Mouse (Mus musculus) heart, postnatal 0 days (tissue): ENCODE measurements around the gene Mbd4. TPM values are rescaled to one million over a fixed set of nuclear protein-coding genes. Genes with fewer than 3 reads are reported as not detected.

Experiments
- ATAC-seq: fragments of 200-750 bp; cut with Nextera tagmentation; 2 replicates; pipeline ENCODE4 v1.8.0; 2017; ENCODE audit warnings: low read depth, moderate number of reproducible peaks, moderate library complexity; ENCODE audit not compliant: insufficient read depth
- DNase-seq: peaks from one replicate; pipeline ENCODE4 v3.0.0-alpha.2; 2016; ENCODE audit warnings: low spot score
- H3K27ac ChIP-seq: fragments of 300-500 bp; sonication (generic); 2 replicates; pipeline ENCODE4 v1.5.1; 2014; ENCODE audit warnings: low read depth, mild to moderate bottlenecking
- H3K27me3 ChIP-seq: fragments of 300-500 bp; sonication (generic); 2 replicates; pipeline ENCODE4 v1.6.1; 2014; ENCODE audit warnings: low read length, mixed read lengths; ENCODE audit not compliant: control insufficient read depth, insufficient read depth
- H3K36me3 ChIP-seq: fragments of 300-500 bp; sonication (generic); replicated peaks from 2 replicates; pipeline ENCODE4 v1.6.1; 2014; ENCODE audit warnings: low read length, mixed read lengths; ENCODE audit not compliant: control insufficient read depth, insufficient read depth
- H3K4me1 ChIP-seq: fragments of 300-500 bp; sonication (generic); 2 replicates; pipeline ENCODE4 v1.6.1; 2014; ENCODE audit warnings: antibody characterized with exemption; ENCODE audit not compliant: control insufficient read depth, insufficient read depth
- H3K4me2 ChIP-seq: fragments of 300-500 bp; sonication (generic); 2 replicates; pipeline ENCODE4 v1.6.1; 2014; ENCODE audit warnings: low read depth, mild to moderate bottlenecking, low read length, moderate library complexity
- H3K4me3 ChIP-seq: fragments of 300-500 bp; sonication (generic); 2 replicates; pipeline ENCODE4 v1.5.1; 2014; ENCODE audit warnings: low read depth, low read length
- H3K9ac ChIP-seq: fragments of 300-500 bp; sonication (generic); replicated peaks from 2 replicates; pipeline ENCODE4 v1.6.1; 2014; ENCODE audit warnings: low read depth, low read length, mixed read lengths
- H3K9me3 ChIP-seq: fragments of 300-500 bp; sonication (generic); replicated peaks from 2 replicates; pipeline ENCODE4 v1.6.1; 2016; ENCODE audit warnings: low read length; ENCODE audit not compliant: control insufficient read depth
- CTCF ChIP-seq: IDR thresholded peaks from 2 replicates; pipeline ENCODE4 v1.5.1; 2016; ENCODE audit warnings: antibody characterized with exemption, control low read depth, low read depth
- EP300 ChIP-seq: IDR thresholded peaks from 2 replicates; pipeline ENCODE4 v1.6.1; 2016; ENCODE audit warnings: antibody characterized with exemption, low read depth
- WGBS: fragments of 180-500 bp; shearing (Covaris S2); extraction: QIAGEN DNeasy Blood & Tissue Kit; methylation state at CpG from one replicate; pipeline ENCODE4 v1.1.7; 2014; 5-methylcytosine and 5-hydroxymethylcytosine counted together
- polyA plus RNA-seq: library from polyadenylated mRNA; unstranded; fragments of >200 nt; fragmentation: Nextera tagmentation; extraction: Ambion mirVana; gene quantifications from 2 replicates; pipeline ENCODE4 v1.2.1, GENCODE M21; 2015
- total RNA-seq: library from RNA; depleted of rRNA; stranded (reverse); fragments of >200 nt; gene quantifications from 2 replicates; pipeline ENCODE4 v1.2.3, GENCODE M21; 2014; ENCODE audit warnings: low replicate concordance

Gene Mbd4
- total and polyA plus RNA-seq, 2 experiments from 2014 or later: 1.5 to 3.4 TPM

- Histone ChIP-seq H3K27ac (0 out of 2 replicates have a peak overlapping the region, but pooled peaks have one; percentile 30), H3K36me3 (peaks cover 40% of the 10 kb centered on the region), H3K27me3 (no peaks in the 10 kb centered on the region), H3K4me1 (peaks cover 7% of the 10 kb centered on the region; the same call in 1 of the 2 replicates), H3K4me2 (no peak overlapping the region), H3K4me3 (no peak overlapping the region), H3K9me3 (no peaks in the 10 kb centered on the region; the same call in 1 of the 2 replicates), H3K9ac (no peak overlapping the region)
- ATAC-seq (no peak), DNase-seq (no peak)
- 59% methylated on average over 8 of the region's 8 CpGs for WGBS
- no peak for TF ChIP-seq EP300
- TF ChIP-seq CTCF: no peak
These were observed 37.4 kb upstream of the Mbd4 start for GRCm38 (mm10) chr6:115890601-115891000.

GRCm38 (mm10) chr6:115888296-115888695, 35.1 kb upstream of the Mbd4 start:
- Histone ChIP-seq H3K4me3 (no peak overlapping the region), H3K27me3 (no peaks in the 10 kb centered on the region), H3K4me1 (peaks cover 7% of the 10 kb centered on the region; the same call in 1 of the 2 replicates), H3K9me3 (no peaks in the 10 kb centered on the region; the same call in 1 of the 2 replicates), H3K9ac (no peak overlapping the region), H3K4me2 (no peak overlapping the region), H3K27ac (no peak overlapping the region), H3K36me3 (peaks cover 27% of the 10 kb centered on the region)
- WGBS: 100% methylated on average over 3 of the region's 3 CpGs
- ATAC-seq (no peak), DNase-seq (no peak)
- TF ChIP-seq CTCF (peak; percentile 42), EP300 (no peak)

- no peak overlapping the region for H3K4me3 ChIP-seq
- no peak for ATAC-seq
- 64% methylated on average over 4 of the region's 4 CpGs for WGBS
These were observed 33.7 kb upstream of the Mbd4 start for GRCm38 (mm10) chr6:115886894-115887293.

GRCm38 (mm10) chr6:115884018-115884417, 30.8 kb upstream of the Mbd4 start:
- no peak overlapping the region for H3K4me3 ChIP-seq
- no peaks in the 10 kb centered on the region for H3K27me3 ChIP-seq
- H3K4me2 ChIP-seq: no peak overlapping the region
- no peaks in the 10 kb centered on the region; the same call in 1 of the 2 replicates for H3K9me3 ChIP-seq
- DNase-seq (no peak), ATAC-seq (peak; percentile 12; the same call in 1 of the 2 replicates)
- H3K27ac ChIP-seq: peak overlapping the region; percentile 35; the same call in 1 of the 2 replicates
- TF ChIP-seq EP300 (0 out of 2 replicates have a peak, but pooled peaks have one; percentile 25), CTCF (no peak)
- H3K9ac ChIP-seq: no peak overlapping the region
- H3K36me3 ChIP-seq: peaks cover 23% of the 10 kb centered on the region
- H3K4me1 ChIP-seq: no peaks in the 10 kb centered on the region

More at GRCm38 (mm10) chr6:115886894-115887293, 33.7 kb upstream of the Mbd4 start:
- Histone ChIP-seq H3K27ac (no peak overlapping the region), H3K4me1 (peaks cover 7% of the 10 kb centered on the region; the same call in 1 of the 2 replicates), H3K9me3 (no peaks in the 10 kb centered on the region; the same call in 1 of the 2 replicates), H3K27me3 (no peaks in the 10 kb centered on the region), H3K4me2 (no peak overlapping the region), H3K36me3 (peaks cover 23% of the 10 kb centered on the region), H3K9ac (no peak overlapping the region)
- TF ChIP-seq EP300 (no peak), CTCF (no peak)
- no peak for DNase-seq

GRCm38 (mm10) chr6:115880751-115881150, 27.6 kb upstream of the Mbd4 start:
- DNase-seq: peak; percentile 64
- no peaks in the 10 kb centered on the region for H3K4me1 ChIP-seq
- TF ChIP-seq CTCF (no peak), EP300 (peak; percentile 62)

GRCm38 (mm10) chr6:115879736-115880135, 26.6 kb upstream of the Mbd4 start:
- no peak for ATAC-seq
- H3K4me1 ChIP-seq: no peaks in the 10 kb centered on the region
- H3K4me3 ChIP-seq: no peak overlapping the region
- H3K27me3 ChIP-seq: no peaks in the 10 kb centered on the region
- WGBS: 80% methylated on average over 6 of the region's 6 CpGs
- TF ChIP-seq CTCF: no peak
- no peak overlapping the region for H3K4me2 ChIP-seq
- no peak overlapping the region for H3K9ac ChIP-seq
- H3K27ac ChIP-seq: peak overlapping the region; percentile 59; the same call in 1 of the 2 replicates
- DNase-seq: no peak
- H3K36me3 ChIP-seq: peaks cover 9% of the 10 kb centered on the region; the same call in 1 of the 2 replicates
- no peaks in the 10 kb centered on the region for H3K9me3 ChIP-seq

More at GRCm38 (mm10) chr6:115880751-115881150, 27.6 kb upstream of the Mbd4 start:
- peaks cover 9% of the 10 kb centered on the region; the same call in 1 of the 2 replicates for H3K36me3 ChIP-seq
- no peaks in the 10 kb centered on the region for H3K9me3 ChIP-seq
- ATAC-seq: peak; percentile 66
- 44% methylated on average over 8 of the region's 8 CpGs for WGBS
- no peak overlapping the region for H3K4me2 ChIP-seq
- no peak overlapping the region for H3K4me3 ChIP-seq
- peak overlapping the region; percentile 61 for H3K27ac ChIP-seq
- H3K9ac ChIP-seq: no peak overlapping the region
- no peaks in the 10 kb centered on the region for H3K27me3 ChIP-seq
